Mouse (Mus musculus): ENCODE results near the gene Zfp697. TPM values are rescaled to one million over a fixed set of nuclear protein-coding genes. Genes with fewer than 3 reads are reported as not detected.

Gene Zfp697
- polyA plus RNA-seq, 1 experiment: 0.25 TPM

GRCm38 (mm10) chr3:98343235-98343634 is 39.0 kb upstream of the Zfp697 start:
- Histone ChIP-seq H3K27ac (ENCODE audit: insufficient read depth, low read depth, low read length) (no peak overlapping the region), H3K4me3 (ENCODE audit: insufficient read depth, low read length) (no peak overlapping the region), H3K4me1 (ENCODE audit: control insufficient read depth, insufficient read depth, low read length) (peaks cover 14% of the 10 kb centered on the region)
- TF ChIP-seq CTCF (IDR thresholded peaks at IDR 0.05; ENCODE audit: low read depth, low read length) (no peak), POLR2A (IDR thresholded peaks at IDR 0.05; ENCODE audit: borderline replicate concordance, low read depth, low read length) (no peak)

DNA sequence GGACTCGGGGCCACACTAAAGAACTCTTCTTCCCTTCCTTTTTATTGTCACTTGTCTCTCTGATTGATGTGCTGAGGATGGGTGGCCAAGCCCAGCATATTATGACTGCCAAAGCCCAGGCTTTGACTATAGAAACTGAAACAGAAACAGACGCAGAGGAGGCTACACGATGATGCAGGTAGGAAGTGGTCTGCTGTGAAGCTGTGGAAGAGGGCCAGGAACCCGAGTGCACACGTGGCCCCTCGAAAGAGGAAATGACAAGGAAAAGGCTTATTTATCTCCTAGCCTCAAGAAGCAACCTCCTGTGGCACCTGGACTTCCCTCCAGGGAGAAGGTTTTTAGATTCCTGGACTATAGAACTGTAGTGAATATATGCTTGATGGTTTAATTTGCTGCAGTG is 34.2 kb upstream of the Zfp697 start:
- TF ChIP-seq CTCF (IDR thresholded peaks at IDR 0.05; ENCODE audit: low read depth, low read length) (no peak), POLR2A (IDR thresholded peaks at IDR 0.05; ENCODE audit: borderline replicate concordance, low read depth, low read length) (no peak)
- peak overlapping the region; percentile 32 for H3K4me3 ChIP-seq (ENCODE audit: insufficient read depth, low read length)
- peaks cover 7% of the 10 kb centered on the region for H3K4me1 ChIP-seq (ENCODE audit: control insufficient read depth, insufficient read depth, low read length)
- peak overlapping the region; percentile 4; the same call in 1 of the 2 replicates for H3K27ac ChIP-seq (ENCODE audit: insufficient read depth, low read depth, low read length)

GRCm38 (mm10) chr3:98348705-98349104 is 33.6 kb upstream of the Zfp697 start:
- Histone ChIP-seq H3K27ac (ENCODE audit: insufficient read depth, low read depth, low read length) (peak overlapping the region; percentile 4; the same call in 1 of the 2 replicates), H3K4me3 (ENCODE audit: insufficient read depth, low read length) (peak overlapping the region; percentile 32), H3K4me1 (ENCODE audit: control insufficient read depth, insufficient read depth, low read length) (peaks cover 7% of the 10 kb centered on the region)
- TF ChIP-seq CTCF (IDR thresholded peaks at IDR 0.05; ENCODE audit: low read depth, low read length) (0 out of 2 replicates have a peak, but pooled peaks have one; percentile 11), POLR2A (IDR thresholded peaks at IDR 0.05; ENCODE audit: borderline replicate concordance, low read depth, low read length) (no peak)

GRCm38 (mm10) chr3:98353892-98354291 is 28.4 kb upstream of the Zfp697 start:
- TF ChIP-seq CTCF (IDR thresholded peaks at IDR 0.05; ENCODE audit: low read depth, low read length): no peak
- TF ChIP-seq POLR2A (IDR thresholded peaks at IDR 0.05; ENCODE audit: borderline replicate concordance, low read depth, low read length): no peak
- Histone ChIP-seq H3K27ac (ENCODE audit: insufficient read depth, low read depth, low read length) (no peak overlapping the region), H3K4me3 (ENCODE audit: insufficient read depth, low read length) (no peak overlapping the region), H3K4me1 (ENCODE audit: control insufficient read depth, insufficient read depth, low read length) (peaks cover 10% of the 10 kb centered on the region)

- Histone ChIP-seq H3K4me3 (ENCODE audit: insufficient read depth, low read length) (no peak overlapping the region), H3K4me1 (ENCODE audit: control insufficient read depth, insufficient read depth, low read length) (peaks cover 10% of the 10 kb centered on the region), H3K27ac (ENCODE audit: insufficient read depth, low read depth, low read length) (no peak overlapping the region)
- no peak for TF ChIP-seq POLR2A (IDR thresholded peaks at IDR 0.05; ENCODE audit: borderline replicate concordance, low read depth, low read length)
- TF ChIP-seq CTCF (IDR thresholded peaks at IDR 0.05; ENCODE audit: low read depth, low read length): no peak
Measured at GRCm38 (mm10) chr3:98355344-98356025, 26.8 kb upstream of the Zfp697 start.

- no peak for TF ChIP-seq POLR2A (IDR thresholded peaks at IDR 0.05; ENCODE audit: borderline replicate concordance, low read depth, low read length)
- TF ChIP-seq CTCF (IDR thresholded peaks at IDR 0.05; ENCODE audit: low read depth, low read length): no peak
- Histone ChIP-seq H3K4me1 (ENCODE audit: control insufficient read depth, insufficient read depth, low read length) (peaks cover 10% of the 10 kb centered on the region), H3K27ac (ENCODE audit: insufficient read depth, low read depth, low read length) (no peak overlapping the region), H3K4me3 (ENCODE audit: insufficient read depth, low read length) (no peak overlapping the region)
Measured at GRCm38 (mm10) chr3:98356026-98356365, 26.3 kb upstream of the Zfp697 start.

- Histone ChIP-seq H3K4me1 (ENCODE audit: control insufficient read depth, insufficient read depth, low read length) (peaks cover 10% of the 10 kb centered on the region), H3K4me3 (ENCODE audit: insufficient read depth, low read length) (no peak overlapping the region), H3K27ac (ENCODE audit: insufficient read depth, low read depth, low read length) (peak overlapping the region; percentile 30; the same call in 1 of the 2 replicates)
- no peak for TF ChIP-seq CTCF (IDR thresholded peaks at IDR 0.05; ENCODE audit: low read depth, low read length)
- TF ChIP-seq POLR2A (IDR thresholded peaks at IDR 0.05; ENCODE audit: borderline replicate concordance, low read depth, low read length): no peak
Measured at GRCm38 (mm10) chr3:98356632-98357370, 25.5 kb upstream of the Zfp697 start.

- H3K27ac ChIP-seq (ENCODE audit: insufficient read depth, low read depth, low read length): no peak overlapping the region
- TF ChIP-seq CTCF (IDR thresholded peaks at IDR 0.05; ENCODE audit: low read depth, low read length): peak; percentile 29; the same call in 1 of the 2 replicates
- TF ChIP-seq POLR2A (IDR thresholded peaks at IDR 0.05; ENCODE audit: borderline replicate concordance, low read depth, low read length): no peak
- no peak overlapping the region for H3K4me3 ChIP-seq (ENCODE audit: insufficient read depth, low read length)
- no peaks in the 10 kb centered on the region for H3K4me1 ChIP-seq (ENCODE audit: control insufficient read depth, insufficient read depth, low read length)
Measured at GRCm38 (mm10) chr3:98362753-98363152, 19.5 kb upstream of the Zfp697 start.

GRCm38 (mm10) chr3:98366086-98366485 is 16.2 kb upstream of the Zfp697 start:
- no peaks in the 10 kb centered on the region for H3K4me1 ChIP-seq (ENCODE audit: control insufficient read depth, insufficient read depth, low read length)
- TF ChIP-seq CTCF (IDR thresholded peaks at IDR 0.05; ENCODE audit: low read depth, low read length): no peak
- no peak for TF ChIP-seq POLR2A (IDR thresholded peaks at IDR 0.05; ENCODE audit: borderline replicate concordance, low read depth, low read length)
- H3K27ac ChIP-seq (ENCODE audit: insufficient read depth, low read depth, low read length): no peak overlapping the region
- H3K4me3 ChIP-seq (ENCODE audit: insufficient read depth, low read length): no peak overlapping the region

DNA sequence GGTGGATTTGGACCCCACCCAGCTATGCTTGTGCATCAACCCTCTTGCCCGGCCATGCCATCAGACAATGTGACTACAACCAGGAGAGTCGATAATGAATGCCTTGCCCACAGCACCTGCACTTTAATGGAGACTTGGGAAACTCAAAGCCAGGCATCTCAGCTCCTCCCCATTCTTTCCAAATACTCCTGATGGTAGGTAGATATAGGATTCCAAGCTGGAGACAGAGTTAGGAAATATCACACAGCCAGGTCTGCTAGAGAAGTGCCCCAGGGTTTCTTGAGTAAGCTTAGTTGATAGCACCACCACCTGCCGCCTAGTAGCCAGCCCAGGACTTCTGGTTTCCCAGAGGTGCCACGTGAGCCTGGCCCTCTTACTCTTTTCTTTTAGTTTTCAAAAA is 15.4 kb upstream of the Zfp697 start:
- H3K27ac ChIP-seq (ENCODE audit: insufficient read depth, low read depth, low read length): no peak overlapping the region
- H3K4me1 ChIP-seq (ENCODE audit: control insufficient read depth, insufficient read depth, low read length): no peaks in the 10 kb centered on the region
- no peak overlapping the region for H3K4me3 ChIP-seq (ENCODE audit: insufficient read depth, low read length)
- no peak for TF ChIP-seq POLR2A (IDR thresholded peaks at IDR 0.05; ENCODE audit: borderline replicate concordance, low read depth, low read length)
